Comparison of ENCODE assay signal across 8 mouse cellular contexts in genomic region chr2:23156608-23157081, GRCm38 (mm10). TPM values are rescaled to one million over a fixed set of nuclear protein-coding genes. Genes with fewer than 3 reads are reported as not detected.
DNase-seq lines count a peak whose midpoint lies in the region; ATAC-seq and TF ChIP-seq lines count a peak whose summit lies in the region.

No protein-coding gene starts in this region.

- WGBS in heart, postnatal 0 days, result under 1% methylated on average over 17 of the region's 17 CpGs
- WGBS in hindbrain, embryonic 15.5 days, result under 1% methylated on average over 17 of the region's 17 CpGs
- under 1% methylated on average over 17 of the region's 17 CpGs for WGBS in midbrain, embryonic 14.5 days

- peaks cover 8% of the 10 kb centered on the region; the same call in 1 of the 2 replicates for H3K36me3 ChIP-seq in heart, postnatal 0 days (replicated peaks; ENCODE audit: control insufficient read depth, insufficient read depth, low read length)
- no peaks in the 10 kb centered on the region for H3K36me3 ChIP-seq in hindbrain, embryonic 15.5 days
- H3K36me3 ChIP-seq in midbrain, embryonic 14.5 days (ENCODE audit: control insufficient read depth, insufficient read depth, low read length), result peaks cover 4% of the 10 kb centered on the region; the same call in 1 of the 2 replicates

- no peak for TF ChIP-seq EP300 in heart, postnatal 0 days (IDR thresholded peaks at IDR 0.05; ENCODE audit: low read depth)

- no peak for ATAC-seq in heart, postnatal 0 days (ENCODE audit: insufficient read depth, low read depth)
- ATAC-seq in hindbrain, embryonic 15.5 days (ENCODE audit: low FRiP score, low read depth), result peak; percentile 35
- ATAC-seq in midbrain, embryonic 14.5 days (ENCODE audit: low FRiP score, low TSS enrichment), result peak; percentile 9

- intact Hi-C loops in heart, postnatal 14 days (cut with DNase I), result no loop called here

- peak overlapping the region; percentile 74 for H3K4me2 ChIP-seq in heart, postnatal 0 days (ENCODE audit: low read depth, low read length)
- peak overlapping the region; percentile 86 for H3K4me2 ChIP-seq in hindbrain, embryonic 15.5 days
- peak overlapping the region; percentile 84 for H3K4me2 ChIP-seq in midbrain, embryonic 14.5 days (ENCODE audit: low read length)

- DNase-seq in heart, postnatal 0 days (ENCODE audit: low spot score), result no peak
- no peak for DNase-seq in heart, postnatal 14 days
- DNase-seq in midbrain, embryonic 14.5 days, result no peak
- DNase-seq in natural killer cell, adult 2 months (ENCODE audit: low spot score in 2 of 2), result no peak
- no peak for DNase-seq in thymus, adult 18-20 months
- DNase-seq in left cerebral cortex, adult 9 months (ENCODE audit: low spot score in 2 of 2), result no peak

- H3K27me3 ChIP-seq in heart, postnatal 0 days (ENCODE audit: control insufficient read depth, insufficient read depth, low read length), result no peaks in the 10 kb centered on the region
- no peaks in the 10 kb centered on the region for H3K27me3 ChIP-seq in hindbrain, embryonic 15.5 days
- no peaks in the 10 kb centered on the region for H3K27me3 ChIP-seq in midbrain, embryonic 14.5 days (ENCODE audit: control insufficient read depth, insufficient read depth, low read length)

- H3K4me1 ChIP-seq in heart, postnatal 0 days (ENCODE audit: control insufficient read depth, insufficient read depth), result peaks cover 28% of the 10 kb centered on the region; the same call in 1 of the 2 replicates
- peaks cover 10% of the 10 kb centered on the region for H3K4me1 ChIP-seq in brown adipose tissue, adult 24 weeks (ENCODE audit: control insufficient read depth, insufficient read depth, insufficient read length, low read length)
- peaks cover 32% of the 10 kb centered on the region for H3K4me1 ChIP-seq in hindbrain, embryonic 15.5 days (replicated peaks)
- peaks cover 25% of the 10 kb centered on the region for H3K4me1 ChIP-seq in midbrain, embryonic 14.5 days (ENCODE audit: control insufficient read depth, insufficient read depth, low read length)

- H3K9me3 ChIP-seq in heart, postnatal 0 days (replicated peaks; ENCODE audit: control insufficient read depth, low read length), result no peaks in the 10 kb centered on the region
- no peaks in the 10 kb centered on the region for H3K9me3 ChIP-seq in hindbrain, embryonic 15.5 days
- no peaks in the 10 kb centered on the region for H3K9me3 ChIP-seq in midbrain, embryonic 14.5 days (ENCODE audit: control insufficient read depth, low read length)

- H3K27ac ChIP-seq in heart, postnatal 0 days (ENCODE audit: low read depth), result peak overlapping the region; percentile 99
- H3K27ac ChIP-seq in brown adipose tissue, adult 24 weeks (replicated peaks; ENCODE audit: low read depth, low read length), result peak overlapping the region; percentile 85
- H3K27ac ChIP-seq in hindbrain, embryonic 15.5 days (replicated peaks), result peak overlapping the region; percentile 98
- H3K27ac ChIP-seq in midbrain, embryonic 14.5 days (replicated peaks; ENCODE audit: low read depth, low read length), result peak overlapping the region; percentile 96

- peak overlapping the region; percentile 77 for H3K9ac ChIP-seq in heart, postnatal 0 days (replicated peaks; ENCODE audit: low read depth, low read length)
- H3K9ac ChIP-seq in hindbrain, embryonic 15.5 days, result peak overlapping the region; percentile 75
- peak overlapping the region; percentile 54 for H3K9ac ChIP-seq in midbrain, embryonic 14.5 days (replicated peaks; ENCODE audit: low read length)

- TF ChIP-seq CTCF in heart, postnatal 0 days (IDR thresholded peaks at IDR 0.05; ENCODE audit: low read depth), result no peak

- peak overlapping the region; percentile 93 for H3K4me3 ChIP-seq in heart, postnatal 0 days (ENCODE audit: low read depth, low read length)
- H3K4me3 ChIP-seq in brown adipose tissue, adult 24 weeks (ENCODE audit: insufficient read depth, low read depth, low read length), result peak overlapping the region; percentile 87
- H3K4me3 ChIP-seq in hindbrain, embryonic 15.5 days, result peak overlapping the region; percentile 79
- H3K4me3 ChIP-seq in midbrain, embryonic 14.5 days (replicated peaks; ENCODE audit: low read depth, low read length), result peak overlapping the region; percentile 67

RNA-seq across cellular contexts. Expression of gene Yme1l1, which starts 0.5 kb away (rescaled TPM):
- 29.6 and 38.8 TPM in 2 replicates for total RNA-seq in heart, postnatal 0 days (2014; rRNA removed; ENCODE audit: low replicate concordance)
- polyA plus RNA-seq in heart, postnatal 0 days (2015; fragmentation: Nextera tagmentation; extraction: Ambion mirVana), result 35.4 and 36.6 TPM in 2 replicates
- 10 to 100 TPM; 65.2 to 66.8 TPM for total RNA-seq in heart, postnatal 14 days (2021)
- 46.0 and 46.4 TPM in 2 replicates for polyA plus RNA-seq in brown adipose tissue, adult 24 weeks (2012; ENCODE audit: insufficient read depth, insufficient read length, missing spikeins)
- 53.1 and 55.7 TPM in 2 replicates for polyA plus RNA-seq in hindbrain, embryonic 15.5 days (2015; fragmentation: Nextera tagmentation; extraction: Ambion mirVana)
- polyA plus RNA-seq in midbrain, embryonic 14.5 days (2014; fragmentation: Nextera tagmentation; extraction: Ambion mirVana), result 71.3 and 79.9 TPM in 2 replicates

RNA-seq across cellular contexts. Expression of gene Mastl, which starts 0.8 kb away (rescaled TPM):
- 4.9 and 11.1 TPM in 2 replicates for total RNA-seq in heart, postnatal 0 days (2014; rRNA removed; ENCODE audit: low replicate concordance)
- polyA plus RNA-seq in heart, postnatal 0 days (2015; fragmentation: Nextera tagmentation; extraction: Ambion mirVana), result 2.7 and 3.4 TPM in 2 replicates
- total RNA-seq in heart, postnatal 14 days (2021), result 1 to 10 TPM in 1 of 2 experiments, under 1 TPM in 1; 0.84 to 1.8 TPM
- polyA plus RNA-seq in brown adipose tissue, adult 24 weeks (2012; ENCODE audit: insufficient read depth, insufficient read length, missing spikeins), result 0.32 TPM in 1 of 2 replicates, not detected in the other
- 2.5 TPM in 2 replicates for polyA plus RNA-seq in hindbrain, embryonic 15.5 days (2015; fragmentation: Nextera tagmentation; extraction: Ambion mirVana)
- polyA plus RNA-seq in midbrain, embryonic 14.5 days (2014; fragmentation: Nextera tagmentation; extraction: Ambion mirVana), result 1.9 and 3.9 TPM in 2 replicates

RNA-seq across cellular contexts. Expression of gene 4931423N10Rik, which starts 50.6 kb away (rescaled TPM):
- not detected in 2 replicates for total RNA-seq in heart, postnatal 0 days (2014; rRNA removed; ENCODE audit: low replicate concordance)
- polyA plus RNA-seq in heart, postnatal 0 days (2015; fragmentation: Nextera tagmentation; extraction: Ambion mirVana), result not detected in 2 replicates
- total RNA-seq in heart, postnatal 14 days (2021), result not detected
- not detected in 2 replicates for polyA plus RNA-seq in brown adipose tissue, adult 24 weeks (2012; ENCODE audit: insufficient read depth, insufficient read length, missing spikeins)
- polyA plus RNA-seq in hindbrain, embryonic 15.5 days (2015; fragmentation: Nextera tagmentation; extraction: Ambion mirVana), result 0.08 TPM in 1 of 2 replicates, not detected in the other
- not detected in 2 replicates for polyA plus RNA-seq in midbrain, embryonic 14.5 days (2014; fragmentation: Nextera tagmentation; extraction: Ambion mirVana)
